Mouse (Mus musculus) lung, embryonic 14.5 days (tissue): ENCODE results near the gene Tmco3. TPM values are rescaled to one million over a fixed set of nuclear protein-coding genes. Genes with fewer than 3 reads are reported as not detected.

Experiments
- ATAC-seq: fragments of 200-750 bp; cut with Nextera tagmentation; 2 replicates; pipeline ENCODE4 v1.8.0; 2017; ENCODE audit warnings: mild to moderate bottlenecking, moderate TSS enrichment, moderate library complexity; ENCODE audit not compliant: insufficient read depth
- DNase-seq: peaks from one replicate; pipeline ENCODE4 v3.0.0-alpha.2; 2015
- H3K27ac ChIP-seq: fragments of 300-500 bp; sonication (generic); 2 replicates; pipeline ENCODE4 v1.5.1; 2014; ENCODE audit warnings: low read depth, mild to moderate bottlenecking, moderate library complexity
- H3K27me3 ChIP-seq: fragments of 300-500 bp; sonication (generic); 2 replicates; pipeline ENCODE4 v1.6.1; 2014; ENCODE audit warnings: low read length, control low read depth; ENCODE audit not compliant: insufficient read depth
- H3K36me3 ChIP-seq: fragments of 300-500 bp; sonication (generic); 2 replicates; pipeline ENCODE4 v1.6.1; 2014; ENCODE audit warnings: control low read depth; ENCODE audit not compliant: insufficient read depth
- H3K4me1 ChIP-seq: fragments of 300-500 bp; sonication (generic); 2 replicates; pipeline ENCODE4 v1.6.1; 2014; ENCODE audit warnings: antibody characterized with exemption, control low read depth; ENCODE audit not compliant: insufficient read depth
- H3K4me2 ChIP-seq: fragments of 300-500 bp; sonication (generic); 2 replicates; pipeline ENCODE4 v1.6.1; 2014; ENCODE audit warnings: mild to moderate bottlenecking
- H3K4me3 ChIP-seq: fragments of 300-500 bp; sonication (generic); 2 replicates; pipeline ENCODE4 v1.5.1; 2014; ENCODE audit warnings: low read depth, low read length
- H3K9ac ChIP-seq: fragments of 300-500 bp; sonication (generic); 2 replicates; pipeline ENCODE4 v1.6.1; 2014
- H3K9me3 ChIP-seq: fragments of 300-500 bp; sonication (generic); 2 replicates; pipeline ENCODE4 v1.6.1; 2016; ENCODE audit warnings: low read depth, low read length, control low read depth
- CTCF ChIP-seq: IDR thresholded peaks from 2 replicates; pipeline ENCODE4 v1.5.1; 2016; ENCODE audit warnings: antibody characterized with exemption, low read depth
- WGBS: fragments of 180-500 bp; shearing (Covaris S2); extraction: QIAGEN DNeasy Blood & Tissue Kit; methylation state at CpG from one replicate; pipeline ENCODE4 v1.1.7; 2014; 5-methylcytosine and 5-hydroxymethylcytosine counted together
- polyA plus RNA-seq: library from polyadenylated mRNA; unstranded; fragments of >200 nt; fragmentation: Nextera tagmentation; extraction: Ambion mirVana; gene quantifications from 2 replicates; pipeline ENCODE4 v1.2.1, GENCODE M21; 2014

Tmco3 gene
- polyA plus RNA-seq, 1 experiment from 2014 or later: 44.0 TPM

DNA sequence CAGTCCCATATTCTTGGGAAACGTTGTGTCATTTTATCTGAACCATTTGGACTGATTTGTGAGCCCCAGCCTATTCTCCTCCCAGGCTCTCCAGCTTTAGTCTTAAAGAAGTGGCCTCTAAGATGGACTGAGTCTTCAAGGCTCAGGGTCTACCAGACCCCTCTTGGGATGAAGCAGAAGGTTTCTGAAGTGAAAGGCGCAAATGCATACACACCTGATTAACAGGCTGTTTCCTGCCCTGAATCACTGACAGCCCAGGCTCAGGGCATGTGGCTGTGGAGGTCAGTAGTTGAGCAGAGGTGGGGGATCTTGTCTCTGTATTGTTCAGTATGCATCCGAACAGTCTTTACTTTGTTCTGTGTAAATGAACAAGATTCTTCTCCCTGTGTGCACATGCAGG lies 49.7 kb downstream of the Tmco3 start:
- Histone ChIP-seq H3K4me2 (peak overlapping the region; percentile 73), H3K4me3 (peak overlapping the region; percentile 88), H3K4me1 (peaks cover 5% of the 10 kb centered on the region), H3K9ac (peak overlapping the region; percentile 95; the same call in 1 of the 2 replicates), H3K27ac (no peak overlapping the region), H3K9me3 (no peaks in the 10 kb centered on the region), H3K27me3 (no peaks in the 10 kb centered on the region), H3K36me3 (peaks cover 27% of the 10 kb centered on the region)
- no peak for TF ChIP-seq CTCF
- WGBS: 53% methylated on average over 3 of the region's 3 CpGs
- ATAC-seq (peak; percentile 14; the same call in 1 of the 2 replicates), DNase-seq (peak; percentile 11)

- Histone ChIP-seq H3K4me2 (peak within 1 kb of the TSS; percentile 73), H3K4me1 (peaks cover 5% of the 10 kb centered on the region), H3K27me3 (no peaks in the 10 kb centered on the region), H3K9me3 (no peaks in the 10 kb centered on the region), H3K4me3 (peak within 1 kb of the TSS; percentile 88), H3K9ac (peak within 1 kb of the TSS; percentile 95), H3K27ac (peak within 1 kb of the TSS; percentile 82), H3K36me3 (peaks cover 34% of the 10 kb centered on the region)
- DNase-seq (peak; percentile 96), ATAC-seq (peak; percentile 95)
- TF ChIP-seq CTCF: no peak
- under 1% methylated on average over 45 of the region's 72 CpGs for WGBS
Measured at GRCm38 (mm10) chr8:13338255-13338860, 50.4 kb downstream of the Tmco3 start, which contains the start of gene Tfdp1. Tfdp1 (plus strand) TSS chr8:13338751.

- peak overlapping the region; percentile 73 for H3K4me2 ChIP-seq
- H3K4me3 ChIP-seq: peak overlapping the region; percentile 88
- peak overlapping the region; percentile 82 for H3K27ac ChIP-seq
- DNase-seq: peak; percentile 58
- ATAC-seq: peak; percentile 76
- TF ChIP-seq CTCF: no peak
- peak overlapping the region; percentile 95 for H3K9ac ChIP-seq
- peaks cover 41% of the 10 kb centered on the region for H3K36me3 ChIP-seq
- H3K4me1 ChIP-seq: peaks cover 5% of the 10 kb centered on the region
- WGBS: under 1% methylated on average over 67 of the region's 70 CpGs
- no peaks in the 10 kb centered on the region for H3K9me3 ChIP-seq
- no peaks in the 10 kb centered on the region for H3K27me3 ChIP-seq
Measured at GRCm38 (mm10) chr8:13338901-13339645, 51.1 kb downstream of the Tmco3 start.

DNA sequence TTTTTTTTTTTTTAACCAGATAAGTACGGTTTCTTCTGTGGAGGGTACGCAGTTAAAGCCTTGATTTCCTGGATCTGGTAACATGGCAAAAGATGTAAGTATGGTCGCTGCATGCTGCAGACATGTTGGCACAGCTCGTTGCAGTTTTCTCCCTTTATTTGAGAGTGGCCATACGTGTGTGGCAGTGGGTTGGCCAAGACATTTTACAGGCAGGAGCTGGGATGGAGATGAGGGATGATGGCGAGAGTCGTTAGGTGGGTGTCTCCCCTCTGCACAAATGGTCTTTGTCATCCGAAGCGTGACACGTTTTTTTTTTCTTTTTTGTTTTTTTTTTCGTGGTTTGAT lies 51.6 kb downstream of the Tmco3 start:
- Histone ChIP-seq H3K27ac (no peak overlapping the region), H3K36me3 (peaks cover 46% of the 10 kb centered on the region), H3K4me3 (peak overlapping the region; percentile 88), H3K4me2 (peak overlapping the region; percentile 73), H3K9ac (peak overlapping the region; percentile 95), H3K27me3 (no peaks in the 10 kb centered on the region), H3K9me3 (no peaks in the 10 kb centered on the region), H3K4me1 (peaks cover 5% of the 10 kb centered on the region)
- DNase-seq (peak; percentile 38), ATAC-seq (no peak)
- WGBS: 3% methylated on average over 11 of the region's 11 CpGs
- no peak for TF ChIP-seq CTCF

GRCm38 (mm10) chr8:13340650-13341049 lies 52.7 kb downstream of the Tmco3 start:
- no peaks in the 10 kb centered on the region for H3K9me3 ChIP-seq
- H3K36me3 ChIP-seq: peaks cover 56% of the 10 kb centered on the region
- H3K27me3 ChIP-seq: no peaks in the 10 kb centered on the region
- peak overlapping the region; percentile 6; the same call in 1 of the 2 replicates for H3K4me3 ChIP-seq
- peaks cover 5% of the 10 kb centered on the region for H3K4me1 ChIP-seq
- no peak for ATAC-seq
- 83% methylated on average over 8 of the region's 8 CpGs for WGBS
- no peak for DNase-seq
- TF ChIP-seq CTCF: no peak
- peak overlapping the region; percentile 95; the same call in 1 of the 2 replicates for H3K9ac ChIP-seq
- no peak overlapping the region for H3K27ac ChIP-seq
- H3K4me2 ChIP-seq: peak overlapping the region; percentile 73

DNA sequence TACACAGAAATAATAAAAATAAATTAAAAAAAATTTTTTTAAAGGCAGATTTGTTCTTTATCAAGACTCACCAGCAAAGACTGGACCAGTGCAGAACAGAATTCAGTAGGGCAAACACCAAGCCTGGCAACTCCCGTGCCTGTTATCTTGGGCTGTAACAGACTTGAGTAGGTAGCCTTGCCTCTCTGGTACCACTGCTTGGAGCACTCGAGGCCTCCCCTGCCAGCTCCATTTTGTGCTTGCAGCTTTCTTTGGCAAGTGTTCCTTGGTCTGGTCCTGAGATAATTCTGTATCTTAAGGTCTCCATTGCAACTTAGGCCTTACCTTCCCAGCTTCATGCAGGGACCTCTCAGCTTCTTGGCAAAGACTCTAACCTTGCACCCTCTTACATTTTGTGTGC lies 54.4 kb downstream of the Tmco3 start:
- Histone ChIP-seq H3K36me3 (peaks cover 73% of the 10 kb centered on the region), H3K4me1 (peaks cover 5% of the 10 kb centered on the region), H3K9me3 (no peaks in the 10 kb centered on the region), H3K9ac (no peak overlapping the region), H3K4me3 (no peak overlapping the region), H3K27ac (no peak overlapping the region), H3K4me2 (no peak overlapping the region), H3K27me3 (no peaks in the 10 kb centered on the region)
- ATAC-seq (no peak), DNase-seq (no peak)
- 83% methylated on average over 2 of the region's 2 CpGs for WGBS
- TF ChIP-seq CTCF: no peak

- TF ChIP-seq CTCF: no peak
- ATAC-seq (no peak), DNase-seq (no peak)
- Histone ChIP-seq H3K36me3 (peaks cover 81% of the 10 kb centered on the region), H3K27me3 (no peaks in the 10 kb centered on the region), H3K4me1 (peaks cover 5% of the 10 kb centered on the region), H3K4me3 (no peak overlapping the region), H3K4me2 (no peak overlapping the region), H3K9ac (no peak overlapping the region), H3K9me3 (no peaks in the 10 kb centered on the region), H3K27ac (no peak overlapping the region)
- WGBS: 91% methylated on average over 4 of the region's 4 CpGs
Measured at GRCm38 (mm10) chr8:13343134-13343533, 55.1 kb downstream of the Tmco3 start.
